Comparison of ENCODE assay signal across 10 mouse cellular contexts in the genomic region with DNA sequence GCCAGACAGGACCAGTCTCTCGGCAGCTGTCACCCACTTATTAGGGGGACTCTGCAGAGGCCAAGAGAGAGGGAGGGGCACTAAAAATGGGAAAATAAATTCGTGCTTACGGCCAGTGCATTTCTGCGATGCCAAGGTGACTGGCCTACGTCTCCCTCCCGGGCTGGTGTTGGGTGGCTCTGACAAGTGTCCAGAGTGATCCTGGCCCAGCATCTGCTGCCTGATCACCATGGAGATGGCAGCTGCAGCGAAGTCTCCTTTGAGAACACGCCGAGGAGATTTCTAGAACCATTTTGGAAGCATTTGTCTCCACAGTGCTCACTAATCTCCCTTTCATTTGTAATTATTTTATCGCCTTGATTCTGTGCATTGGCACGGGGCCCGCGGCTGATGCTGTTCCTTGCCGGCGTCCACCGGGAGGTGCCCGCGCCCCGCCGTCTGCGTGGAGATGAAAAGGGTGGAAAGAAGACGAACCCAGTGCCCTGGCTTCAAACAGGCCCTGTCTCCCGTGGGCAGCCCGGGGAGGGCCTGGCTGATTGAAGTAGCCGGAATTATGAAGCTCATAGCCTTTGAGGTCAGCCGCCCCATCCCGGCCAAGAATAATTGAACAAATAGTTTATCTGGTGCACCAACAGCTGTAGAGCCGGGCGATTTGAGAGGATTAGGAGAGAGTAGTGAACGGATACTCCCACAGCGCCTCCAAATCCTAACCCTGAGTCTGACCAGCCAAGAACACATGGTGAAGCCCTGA.
DNase-seq lines count a peak whose midpoint lies in the region; ATAC-seq and TF ChIP-seq lines count a peak whose summit lies in the region.
"Had no signal": no experiment of that assay in that cellular context is flagged by ENCODE, and none has a peak within 500 bp of the region (broad histone marks: within the 10 kb centered on the region; RNA-seq: fewer than 3 reads in every experiment).

No protein-coding gene starts in this region.

- H3K9me3 ChIP-seq in midbrain, embryonic 12.5 days, result peaks cover 1% of the 10 kb centered on the region; the same call in 1 of the 2 replicates
- no peaks in the 10 kb centered on the region for H3K9me3 ChIP-seq in kidney, embryonic 16.5 days (ENCODE audit: low read length)
- H3K9me3 ChIP-seq: heart, embryonic 13.5 days had no signal

- no peak for TF ChIP-seq CTCF in left cerebral cortex, adult 2 months (IDR thresholded peaks at IDR 0.05)

- H3K4me3 ChIP-seq in left cerebral cortex, adult 2 months, result peak overlapping the region; percentile 4; the same call in 1 of the 2 replicates
- no peak overlapping the region for H3K4me3 ChIP-seq in midbrain, embryonic 12.5 days
- H3K4me3 ChIP-seq in kidney, embryonic 16.5 days (ENCODE audit: low read length), result no peak overlapping the region
- H3K4me3 ChIP-seq: heart, embryonic 13.5 days had no signal

- H3K27me3 ChIP-seq in midbrain, embryonic 12.5 days, result no peaks in the 10 kb centered on the region
- H3K27me3 ChIP-seq in kidney, embryonic 16.5 days (ENCODE audit: insufficient read depth, low read length), result no peaks in the 10 kb centered on the region

- no peak overlapping the region for H3K9ac ChIP-seq in midbrain, embryonic 12.5 days (replicated peaks)
- H3K9ac ChIP-seq in kidney, embryonic 16.5 days (replicated peaks; ENCODE audit: low read length), result no peak overlapping the region
- H3K9ac ChIP-seq: heart, embryonic 13.5 days had no signal

- intact Hi-C loops in left cerebral cortex, adult 2 months (cut with DNase I), result loop anchor here (10.0 kb wide), 1 partner anchor 698 kb away; no protein-coding TSS in a partner anchor

- peak; percentile 57 to 68 for DNase-seq in cerebellum, postnatal 10 days
- DNase-seq in left cerebral cortex, adult 2 months (ENCODE audit: extremely low spot score in 1 of 2, low spot score in 2 of 2), result no peak
- no peak for DNase-seq in left cerebral cortex, adult 8-10 months (ENCODE audit: low spot score in 2 of 2)
- DNase-seq in gastrocnemius, adult 8-10 months (ENCODE audit: low spot score in 2 of 2), result peak; percentile 35 to 37
- no peak for DNase-seq in frontal cortex, adult 2 months (ENCODE audit: extremely low spot score in 1 of 2, low spot score in 1 of 2)
- DNase-seq: thymus, adult 18-20 months had no signal

- H3K36me3 ChIP-seq in midbrain, embryonic 12.5 days, result no peaks in the 10 kb centered on the region
- H3K36me3 ChIP-seq in kidney, embryonic 16.5 days (ENCODE audit: insufficient read depth, low read length), result no peaks in the 10 kb centered on the region
- H3K36me3 ChIP-seq: heart, embryonic 13.5 days had no signal

- H3K4me2 ChIP-seq in midbrain, embryonic 12.5 days (replicated peaks), result peak overlapping the region; percentile 36
- H3K4me2 ChIP-seq in kidney, embryonic 16.5 days (replicated peaks; ENCODE audit: low read depth, low read length), result no peak overlapping the region
- H3K4me2 ChIP-seq: heart, embryonic 13.5 days had no signal

- no peak overlapping the region for H3K27ac ChIP-seq in left cerebral cortex, adult 2 months
- no peak overlapping the region for H3K27ac ChIP-seq in midbrain, embryonic 12.5 days (replicated peaks)
- no peak overlapping the region for H3K27ac ChIP-seq in kidney, embryonic 16.5 days (ENCODE audit: low read length)
- H3K27ac ChIP-seq: heart, embryonic 13.5 days had no signal

- H3K4me1 ChIP-seq in midbrain, embryonic 12.5 days, result peaks cover 11% of the 10 kb centered on the region
- no peaks in the 10 kb centered on the region for H3K4me1 ChIP-seq in kidney, embryonic 16.5 days (ENCODE audit: insufficient read depth, low read length)
- H3K4me1 ChIP-seq: heart, embryonic 13.5 days had no signal

- ATAC-seq in cerebellum, adult (ENCODE audit: insufficient number of reproducible peaks, low FRiP score, low TSS enrichment), result no peak
- peak; percentile 76 for ATAC-seq in midbrain, embryonic 12.5 days (ENCODE audit: low FRiP score, low read depth)
- no peak for ATAC-seq in kidney, embryonic 16.5 days (ENCODE audit: low FRiP score, low TSS enrichment)

- 44% methylated on average over 31 of the region's 31 CpGs for WGBS in midbrain, embryonic 12.5 days
- WGBS in kidney, embryonic 16.5 days, result 82% methylated on average over 31 of the region's 31 CpGs

Comparison
In these comparisons a context has a peak if more than half of its experiments do, and no peak if none do; other contexts are left out.
1. DNase-seq: peak in cerebellum, postnatal 10 days (2 of 2) and gastrocnemius, adult 8-10 months (2 of 2); none in left cerebral cortex, adult 2 months (0 of 2), left cerebral cortex, adult 8-10 months (0 of 2) and frontal cortex, adult 2 months (0 of 2).